Mouse (Mus musculus) limb, embryonic 12.5 days (tissue): ENCODE measurements at regions not wholly inside any gene's neighbourhood (a gene's known extent, or its start where the extent isn't known, plus 50 kb on each side); places are given as distances from the start of the nearest gene placed in this dataset.

Source experiments
- ATAC-seq: fragments of 200-750 bp; cut with Nextera tagmentation; 2 replicates; pipeline ENCODE4 v1.8.0; 2017; ENCODE audit warnings: low read depth, moderate TSS enrichment; ENCODE audit not compliant: insufficient number of reproducible peaks, insufficient read depth, low FRiP score, low TSS enrichment
- H3K27ac ChIP-seq: fragments of 300-500 bp; sonication (generic); 2 replicates; pipeline ENCODE4 v1.5.1; 2016; ENCODE audit warnings: mild to moderate bottlenecking, moderate library complexity
- H3K27me3 ChIP-seq: fragments of 300-500 bp; sonication (generic); 2 replicates; pipeline ENCODE4 v1.6.1; 2016; ENCODE audit warnings: mild to moderate bottlenecking, moderate library complexity
- H3K36me3 ChIP-seq: fragments of 300-500 bp; sonication (generic); 2 replicates; pipeline ENCODE4 v1.6.1; 2016; ENCODE audit warnings: mild to moderate bottlenecking, moderate library complexity
- H3K4me1 ChIP-seq: fragments of 300-500 bp; sonication (generic); replicated peaks from 2 replicates; pipeline ENCODE4 v1.6.1; 2016
- H3K4me2 ChIP-seq: fragments of 300-500 bp; sonication (generic); 2 replicates; pipeline ENCODE4 v1.6.1; 2016; ENCODE audit warnings: mild to moderate bottlenecking, moderate library complexity
- H3K4me3 ChIP-seq: fragments of 300-500 bp; sonication (generic); replicated peaks from 2 replicates; pipeline ENCODE4 v1.5.1; 2016; ENCODE audit warnings: mild to moderate bottlenecking
- H3K9ac ChIP-seq: fragments of 300-500 bp; sonication (generic); replicated peaks from 2 replicates; pipeline ENCODE4 v1.6.1; 2016; ENCODE audit warnings: mild to moderate bottlenecking, moderate library complexity
- H3K9me3 ChIP-seq: fragments of 300-500 bp; sonication (generic); 2 replicates; pipeline ENCODE4 v1.6.1; 2016; ENCODE audit warnings: mild to moderate bottlenecking, moderate library complexity
- WGBS: fragments of 180-500 bp; shearing (Covaris S2); methylation state at CpG from one replicate; pipeline ENCODE4 v1.1.7; 2016; 5-methylcytosine and 5-hydroxymethylcytosine counted together

DNA sequence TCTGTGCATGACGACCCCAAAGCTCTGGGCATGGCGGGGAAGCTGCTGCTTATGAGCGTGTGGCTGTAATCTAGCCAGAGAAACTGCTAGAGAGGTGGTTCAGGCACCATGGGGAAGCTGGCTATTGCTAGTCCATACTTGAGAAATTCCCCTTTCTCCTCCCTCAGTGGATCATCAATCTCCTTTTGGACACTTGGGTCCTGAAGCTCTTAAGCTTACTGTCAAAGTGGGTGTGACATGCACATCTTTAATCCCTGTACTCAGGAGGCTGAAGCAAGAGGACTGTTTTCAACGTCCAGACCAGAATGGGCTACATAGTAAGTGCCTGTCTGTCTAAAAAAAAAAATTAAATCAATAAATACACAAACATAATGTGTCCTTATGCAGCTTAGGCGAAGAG, 125.0 kb downstream of the Irx5 start:
- no peak overlapping the region for H3K27ac ChIP-seq
- H3K9me3 ChIP-seq = no peaks in the 10 kb centered on the region
- H3K36me3 ChIP-seq = no peaks in the 10 kb centered on the region
- H3K27me3 ChIP-seq = peaks cover 19% of the 10 kb centered on the region
- H3K4me2 ChIP-seq = no peak overlapping the region
- H3K4me3 ChIP-seq = no peak overlapping the region
- peaks cover 15% of the 10 kb centered on the region for H3K4me1 ChIP-seq
- ATAC-seq = no peak
- no peak overlapping the region for H3K9ac ChIP-seq
- 68% methylated on average over 5 of the region's 5 CpGs for WGBS

DNA sequence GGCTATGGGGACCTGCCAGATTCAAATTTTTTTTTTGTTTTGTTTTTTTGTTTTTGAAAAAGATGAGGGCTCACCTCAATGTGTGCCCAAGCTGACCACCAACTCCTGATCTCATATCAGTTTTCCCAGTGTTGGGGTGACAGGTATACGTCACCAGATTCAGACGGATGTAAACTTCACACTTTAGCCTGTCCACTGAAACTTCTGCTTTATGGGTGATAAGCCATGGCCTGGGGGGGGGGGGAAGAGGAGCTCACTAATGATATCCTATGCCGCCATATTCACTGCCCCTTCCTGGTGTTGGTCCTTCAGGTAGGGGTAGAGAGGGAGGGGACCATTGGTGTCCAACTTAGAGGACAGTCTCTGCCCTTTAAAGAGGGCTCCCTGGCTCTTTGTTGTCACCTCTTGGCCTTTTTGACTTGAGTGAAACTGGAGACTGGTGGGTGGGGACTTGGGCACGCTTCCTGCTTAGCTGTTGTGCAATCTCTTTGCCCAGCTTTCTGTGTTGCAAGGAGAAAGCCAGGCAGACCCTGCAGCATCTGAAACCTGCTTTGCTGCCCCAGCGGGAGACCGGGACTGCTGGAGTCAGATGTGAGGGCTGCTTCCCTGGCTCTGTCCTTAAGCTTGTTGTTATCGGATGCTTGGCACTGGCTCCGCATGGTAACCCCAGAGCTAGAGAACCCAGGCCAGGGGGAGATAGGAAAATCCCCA, 125.8 kb downstream of the Irx5 start:
- Histone ChIP-seq H3K27me3 (peaks cover 19% of the 10 kb centered on the region), H3K4me1 (peaks cover 15% of the 10 kb centered on the region), H3K27ac (no peak overlapping the region), H3K4me2 (no peak overlapping the region), H3K9ac (no peak overlapping the region), H3K4me3 (no peak overlapping the region), H3K36me3 (no peaks in the 10 kb centered on the region), H3K9me3 (no peaks in the 10 kb centered on the region)
- WGBS = 41% methylated on average over 8 of the region's 8 CpGs
- ATAC-seq = no peak

DNA sequence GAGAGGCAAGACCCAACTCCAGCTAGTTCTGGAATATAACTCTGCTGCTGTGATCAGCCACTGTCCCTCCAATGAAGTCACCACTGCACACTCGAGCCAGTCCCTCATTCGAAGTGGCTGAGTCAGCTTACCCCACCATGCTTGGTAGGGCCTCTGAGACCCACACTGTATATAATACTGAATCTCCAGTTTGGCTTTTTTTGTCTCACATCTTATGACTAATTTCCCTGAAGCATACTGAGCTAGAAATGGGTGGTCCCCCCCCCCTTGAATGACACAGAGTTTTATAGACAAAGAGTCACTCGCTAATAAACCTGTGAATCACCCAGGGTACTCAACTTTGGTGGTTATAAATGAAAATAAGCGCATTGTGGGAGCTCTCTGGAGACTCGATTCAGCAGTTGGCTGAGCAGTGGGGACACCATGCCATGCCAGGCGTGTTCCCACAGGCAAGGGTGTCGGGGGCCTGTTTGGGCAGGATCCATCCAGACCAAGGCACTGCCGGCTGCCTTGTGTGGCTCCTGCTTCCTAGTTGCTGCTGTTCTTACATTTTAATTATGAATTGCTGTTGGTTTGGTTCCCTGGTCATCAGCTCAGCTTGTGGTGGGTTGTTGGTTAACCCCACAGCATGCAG, 131.2 kb downstream of the Irx5 start:
- 83% methylated on average over 8 of the region's 8 CpGs for WGBS
- no peak overlapping the region for H3K4me2 ChIP-seq
- H3K27me3 ChIP-seq = peaks cover 14% of the 10 kb centered on the region
- H3K36me3 ChIP-seq = no peaks in the 10 kb centered on the region
- H3K9ac ChIP-seq = no peak overlapping the region
- no peaks in the 10 kb centered on the region for H3K9me3 ChIP-seq
- no peak overlapping the region for H3K27ac ChIP-seq
- H3K4me3 ChIP-seq = no peak overlapping the region
- no peak for ATAC-seq
- H3K4me1 ChIP-seq = peaks cover 7% of the 10 kb centered on the region

DNA sequence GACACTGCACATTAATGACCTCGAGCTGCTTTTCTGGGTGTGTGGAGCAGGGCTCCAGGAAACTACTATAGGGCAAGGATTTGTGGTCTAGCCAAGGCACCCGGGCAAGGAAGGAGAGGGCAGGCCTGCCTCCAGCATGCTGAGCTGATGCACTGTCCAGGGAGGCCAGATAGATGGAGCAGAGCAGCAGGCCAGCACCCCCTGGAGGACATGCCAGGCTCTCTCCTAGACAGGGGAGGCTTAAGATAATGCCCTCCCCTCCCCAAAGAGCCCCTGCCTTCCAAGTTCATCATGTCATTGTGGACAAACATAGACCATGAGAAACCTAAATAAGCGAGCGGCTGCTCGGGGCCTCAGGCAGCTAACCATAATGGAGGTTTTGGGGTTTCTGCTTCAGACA, 134.1 kb downstream of the Irx5 start:
- Histone ChIP-seq H3K4me2 (no peak overlapping the region), H3K27me3 (peaks cover 14% of the 10 kb centered on the region)

DNA sequence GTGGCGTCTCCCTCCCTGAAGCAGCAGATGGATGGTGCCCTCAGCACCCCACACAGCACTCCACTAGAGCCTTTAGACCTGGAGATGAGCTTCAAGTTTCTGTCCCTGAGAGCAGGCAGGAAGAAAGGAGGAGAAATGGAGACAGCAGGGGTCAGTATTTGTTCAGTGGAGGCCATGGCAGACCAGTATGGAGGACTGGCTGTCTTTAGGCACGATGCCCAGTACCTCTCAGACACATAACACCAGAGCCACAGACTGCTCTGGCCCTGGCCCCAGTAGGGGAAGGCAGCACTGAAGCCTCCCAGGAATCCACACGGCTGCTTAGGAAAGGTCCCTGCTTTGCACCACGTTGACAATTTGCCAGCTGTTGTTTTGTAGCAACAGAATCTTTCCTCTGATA, 136.0 kb downstream of the Irx5 start:
- 55% methylated on average over 4 of the region's 4 CpGs for WGBS
- no peak overlapping the region for H3K4me3 ChIP-seq
- H3K4me2 ChIP-seq = no peak overlapping the region
- no peak for ATAC-seq
- H3K36me3 ChIP-seq = no peaks in the 10 kb centered on the region
- H3K9ac ChIP-seq = no peak overlapping the region
- H3K27ac ChIP-seq = no peak overlapping the region
- no peaks in the 10 kb centered on the region for H3K9me3 ChIP-seq
- no peaks in the 10 kb centered on the region for H3K4me1 ChIP-seq
- H3K27me3 ChIP-seq = peaks cover 8% of the 10 kb centered on the region

More for the DNA sequence above, 134.1 kb downstream of the Irx5 start:
- H3K36me3 ChIP-seq = no peaks in the 10 kb centered on the region
- H3K27ac ChIP-seq = no peak overlapping the region
- 74% methylated on average over 5 of the region's 5 CpGs for WGBS
- H3K4me3 ChIP-seq = no peak overlapping the region
- no peak for ATAC-seq
- no peaks in the 10 kb centered on the region for H3K4me1 ChIP-seq
- no peaks in the 10 kb centered on the region for H3K9me3 ChIP-seq
- no peak overlapping the region for H3K9ac ChIP-seq

DNA sequence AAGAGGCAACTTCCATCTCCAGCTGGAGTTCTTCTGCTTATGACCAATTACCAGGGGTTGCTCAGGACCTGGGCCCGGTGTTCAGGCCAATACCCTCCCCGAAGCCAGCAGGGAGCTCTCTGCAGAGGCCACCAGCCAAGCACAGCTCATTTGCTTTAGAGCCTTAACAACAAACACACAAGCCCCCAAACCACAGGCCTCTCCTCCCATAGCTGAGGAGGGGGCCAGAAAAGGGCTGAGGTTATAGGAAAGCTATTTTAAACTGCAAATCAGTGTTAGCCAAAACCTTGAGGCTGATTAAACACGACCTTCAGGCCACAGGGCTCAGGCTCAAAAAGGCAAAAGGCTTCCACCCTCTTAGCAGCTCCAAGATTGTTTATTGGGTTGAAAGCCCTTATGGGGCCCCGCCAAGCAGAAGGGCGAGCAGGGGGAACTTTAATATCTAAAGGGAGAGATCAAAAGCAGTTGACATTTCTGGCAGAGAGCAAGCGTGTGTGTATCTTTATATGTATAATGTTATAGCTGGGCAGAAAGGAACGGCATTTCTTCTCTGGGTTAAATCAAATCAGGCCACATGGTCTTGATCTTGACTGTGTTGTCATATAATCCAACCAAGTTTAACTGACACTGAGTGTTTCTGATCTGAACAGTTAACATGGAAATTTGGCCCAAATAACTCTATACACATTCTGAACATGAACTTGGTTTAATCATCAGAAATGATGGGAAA, 148.3 kb downstream of the Irx5 start:
- 18% methylated on average over 7 of the region's 7 CpGs for WGBS
- H3K9ac ChIP-seq = 0 out of 2 replicates have a peak overlapping the region, but pooled peaks have one; percentile 12
- peaks cover 22% of the 10 kb centered on the region for H3K4me1 ChIP-seq
- no peaks in the 10 kb centered on the region for H3K36me3 ChIP-seq
- peak overlapping the region; percentile 67 for H3K27ac ChIP-seq
- H3K4me3 ChIP-seq = no peak overlapping the region
- no peaks in the 10 kb centered on the region for H3K9me3 ChIP-seq
- H3K27me3 ChIP-seq = no peaks in the 10 kb centered on the region
- ATAC-seq = no peak; the same call in 1 of the 2 replicates
- no peak overlapping the region for H3K4me2 ChIP-seq

DNA sequence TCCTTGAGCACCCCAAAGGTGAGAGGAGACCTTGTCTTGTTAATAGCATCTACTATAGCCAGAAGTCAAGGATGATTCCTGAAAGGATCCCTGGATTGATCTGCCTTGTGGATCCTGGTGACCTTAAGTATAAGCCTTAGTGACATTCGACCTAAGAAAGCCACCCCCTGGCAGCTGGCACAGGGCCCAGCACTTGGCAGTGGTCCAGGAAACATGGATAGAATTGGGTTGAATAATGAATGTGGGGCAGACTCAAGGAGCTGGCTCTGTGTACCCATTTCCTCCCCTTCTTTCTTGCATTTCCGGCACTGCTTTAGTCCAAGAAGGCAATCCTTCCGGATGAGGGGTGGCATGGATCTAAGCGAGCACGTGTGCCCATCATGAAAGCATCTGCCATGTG, 149.0 kb downstream of the Irx5 start:
- no peaks in the 10 kb centered on the region for H3K36me3 ChIP-seq
- H3K4me2 ChIP-seq = no peak overlapping the region
- peaks cover 5% of the 10 kb centered on the region; the same call in 1 of the 2 replicates for H3K9me3 ChIP-seq
- 80% methylated on average over 5 of the region's 5 CpGs for WGBS
- ATAC-seq = no peak
- H3K4me1 ChIP-seq = peaks cover 22% of the 10 kb centered on the region
- H3K27ac ChIP-seq = peak overlapping the region; percentile 41; the same call in 1 of the 2 replicates
- no peak overlapping the region for H3K4me3 ChIP-seq
- H3K27me3 ChIP-seq = no peaks in the 10 kb centered on the region
- no peak overlapping the region for H3K9ac ChIP-seq

DNA sequence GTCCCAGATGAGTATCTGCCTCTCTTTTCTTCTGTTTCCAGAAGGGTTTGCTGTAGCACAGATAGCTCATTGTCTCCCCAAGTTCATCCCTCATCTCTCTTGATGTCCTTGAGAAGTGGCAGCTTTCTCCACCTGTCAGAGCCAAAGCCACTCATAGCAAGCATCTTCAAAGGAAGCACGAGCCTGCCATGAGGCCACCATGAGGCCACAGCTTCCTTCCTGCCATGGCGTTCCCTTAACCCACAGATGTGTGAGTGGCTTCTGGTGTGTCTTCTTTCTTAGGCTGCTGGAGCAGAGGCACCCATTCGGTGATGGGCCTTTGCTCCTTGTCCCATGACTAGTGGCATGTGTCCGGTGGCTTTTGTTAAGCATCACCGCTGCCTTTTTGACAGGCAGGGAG, 149.5 kb downstream of the Irx5 start:
- no peaks in the 10 kb centered on the region for H3K27me3 ChIP-seq
- H3K36me3 ChIP-seq = no peaks in the 10 kb centered on the region
- ATAC-seq = no peak
- H3K9me3 ChIP-seq = peaks cover 6% of the 10 kb centered on the region; the same call in 1 of the 2 replicates
- H3K4me2 ChIP-seq = no peak overlapping the region
- no peak overlapping the region for H3K9ac ChIP-seq
- H3K4me1 ChIP-seq = peaks cover 22% of the 10 kb centered on the region
- 85% methylated on average over 5 of the region's 5 CpGs for WGBS
- H3K27ac ChIP-seq = no peak overlapping the region
- no peak overlapping the region for H3K4me3 ChIP-seq

DNA sequence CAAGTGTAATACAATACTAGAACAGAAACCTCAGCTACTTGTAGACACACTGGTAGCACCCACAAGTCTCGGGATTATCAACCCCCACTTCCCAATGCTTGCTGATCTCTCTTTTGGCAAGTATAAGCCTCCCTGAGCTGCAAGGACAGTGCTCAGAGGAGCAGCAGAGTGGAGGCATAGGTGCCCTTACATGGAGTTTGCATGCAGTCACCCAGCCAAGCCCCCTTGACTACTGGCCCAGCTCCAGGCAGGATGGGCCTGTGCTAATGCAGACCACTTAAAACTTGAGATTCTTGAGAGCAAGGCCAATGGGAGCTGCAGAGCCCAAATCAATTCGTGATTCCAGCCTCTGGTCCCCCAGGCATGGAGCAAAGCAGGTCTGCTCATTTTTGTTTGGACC, 158.0 kb downstream of the Irx5 start:
- WGBS = 82% methylated on average over 2 of the region's 2 CpGs
- 0 out of 2 replicates have a peak, but pooled peaks cover 2% of the 10 kb centered on the region for H3K27me3 ChIP-seq

DNA sequence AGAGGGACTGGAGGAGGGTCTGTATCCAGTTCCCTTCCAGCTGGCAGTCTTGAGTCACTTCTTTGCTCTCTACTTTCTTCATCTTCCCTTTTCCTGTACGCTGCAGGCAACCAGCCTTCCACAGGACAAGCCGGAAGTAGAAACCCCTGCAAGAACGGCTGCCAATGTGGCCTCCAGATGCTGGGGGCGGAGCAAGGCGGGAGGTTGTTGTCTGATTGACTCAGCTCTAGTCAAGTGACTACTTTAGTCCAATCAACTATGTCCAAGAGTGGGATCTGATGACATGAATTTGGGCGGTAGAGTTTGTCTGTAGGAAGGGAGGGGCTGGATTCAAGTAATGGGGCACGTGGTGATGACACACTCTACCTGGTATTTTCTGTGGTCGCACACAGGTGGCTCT, 156.1 kb upstream of the Irx6 start:
- no peak for ATAC-seq
- no peak overlapping the region for H3K27ac ChIP-seq
- H3K27me3 ChIP-seq = 0 out of 2 replicates have a peak, but pooled peaks cover 2% of the 10 kb centered on the region
- peaks cover 5% of the 10 kb centered on the region for H3K4me1 ChIP-seq
- H3K36me3 ChIP-seq = no peaks in the 10 kb centered on the region
- H3K9ac ChIP-seq = no peak overlapping the region
- no peak overlapping the region for H3K4me2 ChIP-seq
- H3K4me3 ChIP-seq = no peak overlapping the region
- WGBS = 67% methylated on average over 8 of the region's 8 CpGs
- H3K9me3 ChIP-seq = 0 out of 2 replicates have a peak, but pooled peaks cover 6% of the 10 kb centered on the region

More for the DNA sequence above, 158.0 kb downstream of the Irx5 start:
- Histone ChIP-seq H3K4me3 (no peak overlapping the region), H3K4me1 (peaks cover 5% of the 10 kb centered on the region), H3K27ac (no peak overlapping the region), H3K4me2 (no peak overlapping the region), H3K9ac (no peak overlapping the region), H3K36me3 (no peaks in the 10 kb centered on the region), H3K9me3 (peaks cover 12% of the 10 kb centered on the region; the same call in 1 of the 2 replicates)
- no peak for ATAC-seq

DNA sequence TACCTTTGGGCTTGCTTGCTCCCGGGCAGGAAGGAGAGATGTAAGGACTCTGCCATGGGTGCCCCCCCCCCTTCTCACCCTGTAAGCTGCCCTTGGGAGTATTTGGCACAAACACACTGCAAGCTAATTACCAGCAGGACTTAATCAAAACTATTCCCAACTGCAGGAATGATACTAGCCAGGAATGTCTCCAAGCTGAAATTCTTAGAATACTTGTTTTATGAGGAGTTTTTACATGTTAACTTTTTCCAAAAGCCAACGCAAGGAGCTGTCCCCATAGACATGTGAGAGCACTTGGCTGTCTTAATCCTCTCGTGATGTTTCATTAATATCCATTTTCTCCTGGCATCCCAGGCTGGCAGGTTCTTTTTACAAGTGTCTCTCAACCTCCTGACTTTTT, 155.6 kb upstream of the Irx6 start:
- peaks cover 5% of the 10 kb centered on the region for H3K4me1 ChIP-seq

More for the DNA sequence above, 155.6 kb upstream of the Irx6 start:
- H3K9me3 ChIP-seq = 0 out of 2 replicates have a peak, but pooled peaks cover 6% of the 10 kb centered on the region
- 0 out of 2 replicates have a peak, but pooled peaks cover 2% of the 10 kb centered on the region for H3K27me3 ChIP-seq
- ATAC-seq = no peak
- H3K27ac ChIP-seq = no peak overlapping the region
- no peak overlapping the region for H3K4me2 ChIP-seq
- WGBS = 68% methylated on average over 3 of the region's 3 CpGs
- H3K4me3 ChIP-seq = no peak overlapping the region
- no peak overlapping the region for H3K9ac ChIP-seq
- no peaks in the 10 kb centered on the region for H3K36me3 ChIP-seq
